Mouse (Mus musculus) embryo, embryonic 10 days (tissue): ENCODE measurements around the gene Ttc6.
A peak's percentile ranks its signal among the peaks of the same experiment; 100 is the strongest.

Source experiments
- DNase-seq: peaks from one replicate; pipeline ENCODE4 v3.0.0-alpha.2; 2015; ENCODE audit warnings: low spot score

Ttc6 gene

DNA sequence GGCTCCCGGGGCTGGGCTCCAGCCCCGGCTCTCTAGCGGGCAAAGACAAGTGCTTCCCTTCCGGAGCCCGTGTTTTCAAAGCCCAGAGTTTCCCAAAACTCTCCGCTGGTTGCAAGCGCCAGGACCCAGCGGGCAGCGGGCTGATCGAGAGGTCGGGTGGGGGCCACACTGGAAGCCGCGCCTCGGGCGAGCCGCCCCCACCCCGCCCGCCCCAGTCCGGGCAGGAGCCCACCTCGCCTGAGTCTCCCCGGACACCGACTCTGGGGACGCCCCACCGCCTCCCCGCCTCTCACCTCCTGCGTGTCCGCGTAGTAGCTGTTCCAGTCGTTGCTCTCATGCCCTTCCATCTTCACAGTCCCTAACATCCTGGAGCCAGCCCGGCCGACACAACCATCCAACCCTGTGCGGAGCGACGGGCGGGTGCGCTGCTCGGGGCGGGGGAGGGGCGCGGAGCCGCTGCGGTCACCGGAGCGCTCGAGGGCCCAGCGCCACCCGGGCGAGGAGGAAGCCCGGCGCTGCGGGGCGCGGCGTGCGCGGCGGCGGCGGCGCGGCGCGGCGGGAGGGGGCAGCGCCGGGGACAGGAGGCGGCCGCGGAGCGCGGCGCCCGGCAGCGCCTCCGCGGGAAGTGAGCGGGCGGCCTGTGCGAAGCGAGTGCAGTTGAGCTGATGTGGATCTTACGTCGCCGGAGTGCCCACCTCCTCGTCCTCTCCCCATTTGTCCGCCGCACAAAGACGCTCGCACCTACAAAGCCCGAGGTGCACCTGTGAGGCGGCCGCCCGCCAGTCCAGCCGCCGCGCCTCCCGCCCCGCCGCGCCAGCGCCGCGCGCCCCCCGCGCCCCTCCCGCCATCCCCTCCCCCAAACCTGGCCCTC is 18.3 kb upstream of the Ttc6 start:
- peak; percentile 72 for DNase-seq

DNA sequence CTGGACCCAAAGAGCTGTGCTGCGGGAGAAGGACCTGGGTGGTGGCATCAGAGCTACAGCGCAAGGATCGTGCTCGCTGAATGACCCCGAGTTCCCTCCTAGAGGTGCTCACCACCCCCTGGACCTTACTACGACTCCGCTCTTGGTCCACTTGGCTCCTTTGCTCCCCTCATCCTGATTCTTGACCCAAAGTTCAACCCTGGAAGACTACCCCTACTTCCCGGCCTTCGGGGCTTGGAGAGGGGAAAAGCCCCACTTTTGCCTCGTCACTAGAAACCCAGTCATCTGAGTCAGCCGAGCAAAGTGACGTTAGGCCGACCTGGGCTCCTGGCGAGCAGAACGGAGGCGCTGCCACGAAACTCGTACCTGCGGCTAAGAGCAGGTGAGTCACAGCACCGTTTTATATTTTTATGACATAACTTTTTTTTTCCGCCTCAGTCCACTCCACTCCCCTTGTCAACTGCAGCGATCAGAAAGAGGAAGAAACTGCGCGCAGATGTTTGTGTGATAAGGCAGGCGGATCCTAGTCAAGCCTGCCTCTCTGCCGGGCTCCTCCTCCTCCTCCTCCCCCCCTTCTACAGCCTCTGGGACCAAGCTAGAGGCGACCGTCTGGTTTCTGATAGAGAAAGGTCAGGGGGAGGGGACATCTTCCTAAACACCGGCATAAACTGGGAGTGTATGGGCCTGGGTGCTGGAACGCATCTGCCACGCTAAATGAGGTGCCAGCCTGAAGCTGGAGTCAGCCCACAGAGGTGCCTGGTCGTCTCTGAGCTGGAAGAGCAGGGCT is 17.3 kb upstream of the Ttc6 start, which contains the start of gene Foxa1:
Gene Foxa1, minus strand, starts transcription at position 502 of the 787 bp plus-strand sequence.
- DNase-seq: peak; percentile 27

DNA sequence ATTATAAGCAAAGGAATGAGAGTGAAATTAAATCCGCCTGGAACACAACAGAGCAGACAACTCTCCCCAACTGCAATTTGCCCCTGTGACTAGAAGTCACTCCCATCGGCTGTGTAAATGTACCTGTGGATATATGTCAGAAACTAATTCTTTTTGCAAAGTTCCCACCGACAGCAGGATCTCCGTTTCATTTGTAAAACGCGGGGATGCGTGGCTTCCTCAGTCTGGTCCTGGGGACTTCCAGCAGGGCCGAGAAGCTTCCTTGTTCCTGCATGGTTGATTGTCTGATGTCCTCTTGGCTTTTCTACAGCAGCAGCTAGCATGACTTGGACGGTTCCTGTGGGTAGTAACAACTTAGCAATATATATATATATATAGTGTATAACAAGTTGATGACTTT is 16.0 kb upstream of the Ttc6 start:
- peak; percentile 38 for DNase-seq

DNA sequence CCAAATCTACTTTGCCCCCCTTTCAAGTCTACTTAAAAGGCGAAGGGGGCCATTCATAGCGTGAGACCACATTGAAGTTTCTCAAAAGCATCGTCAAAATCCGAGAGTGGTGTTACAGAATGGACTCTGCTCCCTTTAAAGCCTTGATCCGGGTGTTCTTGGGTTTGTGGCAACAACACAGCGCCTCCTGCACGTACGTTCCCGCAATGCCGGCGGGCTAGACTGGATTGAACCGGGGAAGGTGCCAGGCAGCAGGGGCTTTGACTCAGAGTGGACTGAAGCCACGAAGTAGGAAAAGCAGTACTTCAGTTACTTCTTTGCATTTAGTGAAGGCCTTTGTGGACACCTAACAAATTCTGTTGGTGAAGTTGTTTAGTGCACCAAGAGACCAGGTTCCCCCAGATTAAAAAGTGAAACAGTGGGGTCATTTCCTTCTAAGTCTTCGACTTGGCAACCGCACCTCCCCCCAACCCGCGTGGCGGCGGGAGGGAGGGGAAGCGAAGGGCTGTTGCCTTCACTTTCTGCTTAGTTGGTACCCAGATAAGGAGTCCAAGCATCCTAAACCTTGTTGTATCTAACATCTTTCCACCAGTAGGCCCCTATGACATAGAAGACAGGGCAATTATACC is 15.4 kb upstream of the Ttc6 start:
- peak; percentile 75 for DNase-seq

DNA sequence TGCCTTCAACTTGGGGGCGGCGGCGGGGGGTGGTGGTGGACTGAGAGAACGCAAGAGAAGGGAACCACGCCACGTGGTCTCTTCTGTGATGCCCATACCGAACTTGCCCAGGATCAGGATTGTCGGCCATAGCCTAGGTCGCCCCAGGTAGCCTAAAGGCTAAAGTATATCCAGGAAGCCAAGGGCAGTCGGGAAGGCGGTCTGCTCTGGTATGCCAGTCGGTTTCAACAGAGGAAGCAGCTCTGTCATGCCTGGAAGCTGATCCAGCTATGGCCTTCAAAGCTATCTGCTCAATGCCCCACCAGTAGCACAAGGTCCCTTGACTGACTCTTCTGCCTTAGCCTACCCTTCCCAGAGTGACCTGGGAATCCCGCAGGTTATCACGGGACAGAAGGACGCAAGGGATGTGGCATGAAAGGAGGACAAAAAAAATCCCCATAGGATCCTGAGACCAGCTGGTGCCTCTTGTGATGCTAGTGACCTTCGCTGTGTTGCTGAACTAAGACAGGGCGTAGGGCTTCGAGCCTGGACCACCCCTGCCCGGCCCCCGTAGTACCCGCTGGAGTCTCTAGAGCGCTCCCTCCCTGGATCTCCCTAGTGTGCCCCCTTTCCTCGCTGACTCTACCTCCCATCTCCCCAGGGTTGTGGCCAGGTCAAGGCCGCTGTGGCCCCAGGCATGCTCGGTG is 14.8 kb upstream of the Ttc6 start:
- no peak for DNase-seq

DNA sequence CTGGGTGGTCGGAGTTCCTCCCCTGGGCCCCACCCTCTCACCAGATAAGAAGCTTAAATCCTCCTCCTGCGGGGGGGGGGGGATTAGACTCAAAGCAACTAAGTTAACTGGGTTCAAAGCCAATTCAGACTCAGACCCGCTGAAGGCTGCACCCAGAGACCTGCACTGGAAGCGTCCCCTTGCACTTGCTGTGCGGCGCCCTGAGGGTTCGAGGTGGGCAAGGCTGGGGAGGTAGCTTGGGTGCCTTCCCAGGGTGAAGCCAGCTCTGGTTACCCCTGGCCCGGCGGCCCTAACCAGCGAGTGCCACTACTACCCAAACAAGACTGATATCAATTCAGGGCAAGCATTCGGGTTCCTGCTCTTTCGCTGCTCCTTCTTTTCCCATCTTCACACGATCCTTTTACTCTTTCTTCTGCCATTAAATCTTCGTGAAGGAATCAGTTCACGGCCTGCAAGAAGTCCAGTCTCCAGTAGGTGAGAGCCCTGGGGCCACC is 14.2 kb upstream of the Ttc6 start:
- no peak for DNase-seq

DNA sequence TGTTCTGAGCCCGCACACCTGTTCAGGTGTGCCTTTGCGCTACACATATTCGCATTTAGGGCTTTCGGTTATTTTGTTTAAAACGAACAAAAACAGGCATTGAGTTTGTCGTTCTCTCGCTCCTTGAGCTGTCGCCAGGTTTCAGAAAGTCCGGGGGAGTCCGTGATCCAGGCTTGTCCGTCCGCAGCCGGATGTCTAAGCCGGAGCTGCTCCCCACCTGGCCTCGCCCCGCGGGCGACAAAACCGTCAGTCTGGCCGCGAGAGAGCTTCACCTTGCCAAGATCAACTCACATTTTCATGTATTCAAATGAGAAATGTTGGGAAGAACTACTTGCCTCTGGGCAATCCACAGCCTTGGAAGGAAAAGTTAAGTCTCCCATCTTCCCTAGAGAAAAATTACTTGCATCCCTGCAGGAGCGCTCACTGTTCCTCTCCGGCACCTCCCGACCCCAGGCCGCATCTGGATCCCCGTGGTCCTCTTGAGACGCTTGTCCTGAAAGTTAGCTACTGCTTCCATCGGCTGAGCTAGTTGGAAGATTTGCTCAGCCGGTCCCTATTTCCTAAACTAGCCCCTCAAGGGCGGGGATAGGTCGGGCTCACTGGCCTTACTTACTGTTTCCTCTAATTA is 13.6 kb upstream of the Ttc6 start:
- DNase-seq: no peak

DNA sequence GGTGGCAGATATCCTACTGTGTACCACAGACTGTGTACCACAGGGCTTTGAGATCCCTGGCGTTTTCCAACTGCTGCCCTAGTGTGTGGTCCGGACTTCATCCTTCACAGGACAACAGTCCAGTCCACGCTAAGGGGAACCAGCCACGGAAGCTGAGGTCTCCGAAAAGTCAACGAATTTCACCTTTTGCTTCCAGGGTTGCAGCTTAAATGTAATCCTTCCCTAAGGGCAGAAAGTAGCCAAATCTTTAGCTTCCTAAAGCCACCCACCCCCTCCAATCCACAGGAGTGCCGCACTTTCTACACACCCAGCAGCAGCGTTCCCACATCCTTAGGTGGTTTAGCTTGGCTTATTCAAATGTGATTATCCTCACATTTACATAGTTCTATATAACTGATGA is 13.0 kb upstream of the Ttc6 start:
- DNase-seq: no peak

DNA sequence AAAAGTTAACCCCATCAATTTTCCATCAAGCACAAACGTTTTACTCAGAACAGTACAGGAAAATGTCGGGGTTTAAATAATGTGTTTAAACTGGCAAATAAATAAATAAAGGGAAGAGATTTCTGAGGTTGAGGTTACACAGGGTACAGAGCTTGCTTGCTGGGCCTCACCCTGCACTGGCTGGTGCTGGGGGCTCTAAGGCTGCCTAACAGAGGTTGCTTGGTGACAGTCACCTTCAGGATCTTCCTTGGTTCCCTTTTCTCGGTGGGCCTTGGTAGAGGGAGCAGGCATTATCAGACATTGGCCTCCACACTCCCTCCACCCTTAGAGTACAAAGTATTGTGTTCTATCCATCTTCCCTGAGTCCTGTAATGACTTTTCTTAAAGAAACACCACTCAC is 11.6 kb upstream of the Ttc6 start:
- DNase-seq: no peak

DNA sequence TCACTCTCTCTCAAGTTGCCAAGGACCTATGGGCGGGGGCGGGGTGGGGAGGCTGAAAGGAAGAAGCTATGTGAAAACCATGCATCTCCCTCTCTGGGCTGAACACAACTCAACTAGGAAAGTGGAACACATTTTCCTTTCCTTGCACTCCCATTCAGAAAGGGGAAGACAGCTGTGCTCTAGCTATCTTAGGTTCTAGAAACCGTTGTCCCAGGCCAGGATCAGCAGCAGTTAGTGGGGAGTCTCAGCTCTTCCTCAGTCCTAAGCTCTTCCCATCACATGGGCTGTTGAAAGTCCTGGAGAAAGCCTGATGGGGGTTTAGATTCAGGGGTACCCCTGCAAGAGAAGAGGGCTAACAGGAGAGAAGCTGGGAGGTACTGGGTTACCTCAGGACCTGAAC is 9.8 kb upstream of the Ttc6 start:
- DNase-seq: no peak

DNA sequence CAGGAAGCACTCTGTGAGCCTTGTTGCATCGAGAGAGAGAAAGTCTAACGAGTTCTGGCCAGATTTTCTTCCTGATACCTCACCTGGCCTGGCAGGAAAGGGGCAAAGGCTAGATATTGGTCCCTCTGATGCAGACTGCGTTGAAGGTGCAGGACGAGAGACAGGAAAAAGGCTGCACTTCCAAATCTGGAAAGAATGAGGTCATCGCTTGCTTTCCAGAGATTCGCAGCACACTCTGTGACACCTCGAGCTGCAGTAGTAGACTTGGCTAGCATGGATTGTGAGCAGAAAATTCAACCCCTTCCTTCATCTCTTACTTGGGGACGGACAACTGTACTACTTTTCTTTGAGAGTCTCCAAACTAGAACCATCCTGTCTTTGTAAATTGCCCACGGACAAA is 7.9 kb downstream of the Ttc6 start:
- no peak for DNase-seq

DNA sequence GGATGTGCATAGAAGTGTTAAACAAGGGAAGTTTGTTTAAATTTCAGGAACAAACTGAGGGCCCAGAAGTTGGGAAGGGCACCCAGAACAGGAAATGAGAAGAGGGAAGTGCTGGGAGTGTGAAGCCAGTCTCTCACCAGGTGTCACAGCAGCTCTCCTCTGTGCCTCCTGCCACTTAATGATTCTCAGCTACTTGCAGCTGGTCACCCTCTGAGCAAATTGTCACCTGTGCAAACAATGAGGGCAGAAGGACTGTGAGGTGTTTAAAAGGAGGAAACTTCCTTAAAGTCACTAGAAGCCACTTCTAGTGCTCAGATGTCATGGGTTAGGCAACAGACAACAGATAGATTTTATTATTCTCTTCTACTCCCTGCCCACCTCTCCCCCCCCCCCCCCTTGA is 8.5 kb downstream of the Ttc6 start:
- DNase-seq: no peak

DNA sequence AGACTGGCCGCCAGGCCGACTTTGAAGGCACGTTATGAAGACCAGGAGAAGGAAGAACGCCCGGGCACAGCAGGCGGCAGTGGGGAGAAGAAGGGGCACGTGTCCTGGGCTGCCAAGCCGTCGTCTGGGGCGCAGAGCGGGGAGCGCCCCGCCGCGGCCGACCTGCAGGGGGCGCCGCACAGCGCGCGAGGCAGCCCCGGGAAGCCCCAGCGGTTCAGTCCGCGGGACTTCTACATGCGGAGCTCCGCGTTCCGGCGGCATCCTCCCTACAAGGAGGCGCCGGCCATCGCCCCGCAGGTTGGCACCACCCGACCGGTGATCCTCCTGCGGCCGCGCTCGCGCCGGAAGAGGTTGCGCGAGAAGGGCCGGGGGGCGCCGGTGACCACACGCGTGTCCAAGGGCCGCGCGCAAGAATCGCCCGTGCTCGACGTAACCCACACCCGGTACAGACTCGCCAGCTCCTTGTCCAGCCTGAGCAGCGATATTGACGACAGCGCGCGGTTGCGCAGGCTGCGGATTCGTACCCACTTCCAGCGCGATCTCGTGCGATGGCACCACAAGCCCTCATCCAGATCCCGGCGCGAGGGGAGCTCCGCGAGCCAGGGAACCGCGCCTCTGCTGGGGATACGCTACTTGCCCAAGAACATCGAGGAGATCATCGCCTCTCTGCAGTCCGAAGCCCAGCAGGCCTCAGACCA is 12.2 kb downstream of the Ttc6 start:
- peak; percentile 58 for DNase-seq

DNA sequence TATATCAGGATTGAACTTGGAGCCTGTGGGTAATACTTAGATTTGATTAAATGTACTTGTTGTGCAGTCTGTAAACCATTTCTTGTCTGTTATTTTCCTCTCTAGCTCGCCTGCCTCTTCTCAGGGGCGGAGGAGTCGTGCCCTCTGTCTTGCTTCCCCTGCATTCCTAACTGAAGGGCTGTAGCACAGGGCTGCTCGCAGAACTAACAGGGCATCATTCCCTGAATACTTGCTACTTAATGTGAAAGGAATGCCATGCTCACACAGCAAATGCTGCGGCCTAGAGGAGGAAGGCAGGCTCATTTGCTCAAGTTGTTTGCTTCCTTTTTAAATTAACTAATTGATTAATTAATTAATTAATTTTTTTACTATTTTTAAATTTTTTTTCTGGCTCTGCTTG is 43.7 kb downstream of the Ttc6 start:
- peak; percentile 43 for DNase-seq

DNA sequence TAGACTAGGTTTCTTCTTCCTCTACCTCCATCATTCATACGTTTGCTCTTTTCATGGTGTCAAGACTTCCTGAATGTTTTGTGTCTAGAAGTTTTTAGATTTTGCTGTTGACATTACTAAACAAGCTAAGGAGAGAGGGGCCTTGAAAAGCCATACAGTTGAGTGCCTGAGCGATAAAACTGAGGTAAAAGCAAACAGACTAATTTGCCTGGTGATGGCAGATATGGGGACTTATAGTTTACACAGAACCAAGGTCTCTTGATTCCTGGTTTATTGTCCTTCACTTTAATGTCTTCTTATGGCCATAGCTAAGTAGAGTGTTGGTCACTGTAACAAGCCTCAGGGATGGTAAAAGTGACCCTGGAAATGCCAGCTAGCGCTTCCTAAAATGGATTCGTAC is 51.2 kb downstream of the Ttc6 start:
- DNase-seq: no peak

DNA sequence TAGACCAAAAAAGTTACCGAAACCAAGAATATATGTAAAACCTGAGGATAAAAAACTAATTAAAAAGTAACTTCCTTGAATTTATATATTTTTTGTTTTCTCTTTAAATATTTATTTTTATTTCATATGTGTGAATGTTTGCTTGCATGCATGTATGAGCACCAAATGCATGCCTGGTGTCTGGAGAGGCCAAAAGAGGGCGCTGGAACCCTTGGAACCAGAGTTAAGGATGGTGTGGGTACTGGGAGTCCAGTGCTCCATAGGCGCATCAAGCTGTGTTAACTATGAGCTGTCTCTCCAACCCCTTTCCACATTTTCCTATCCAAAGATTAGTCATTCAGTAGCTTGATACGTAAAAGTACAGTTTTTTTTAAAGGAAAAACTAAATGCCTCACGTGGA is 58.1 kb downstream of the Ttc6 start:
- DNase-seq: peak; percentile 37

DNA sequence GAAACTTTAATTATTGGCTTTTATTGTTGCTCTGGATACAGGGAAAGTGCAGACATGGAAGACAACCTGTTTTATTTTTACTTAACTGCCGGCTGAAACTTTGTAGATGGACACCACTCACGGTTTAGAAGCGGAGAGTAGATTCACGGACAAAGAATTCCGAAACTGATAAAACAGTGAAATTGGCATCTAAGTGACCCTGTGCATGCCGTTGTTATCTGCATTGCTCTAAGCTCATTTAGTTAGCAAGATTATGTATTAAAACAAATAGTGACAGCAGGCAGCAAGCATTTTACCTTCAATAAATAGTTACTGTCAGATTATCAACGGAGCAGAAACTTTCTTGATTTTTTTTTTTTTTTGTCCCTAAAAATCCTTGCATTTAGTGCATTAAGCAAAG is 59.4 kb downstream of the Ttc6 start:
- DNase-seq: peak; percentile 8

DNA sequence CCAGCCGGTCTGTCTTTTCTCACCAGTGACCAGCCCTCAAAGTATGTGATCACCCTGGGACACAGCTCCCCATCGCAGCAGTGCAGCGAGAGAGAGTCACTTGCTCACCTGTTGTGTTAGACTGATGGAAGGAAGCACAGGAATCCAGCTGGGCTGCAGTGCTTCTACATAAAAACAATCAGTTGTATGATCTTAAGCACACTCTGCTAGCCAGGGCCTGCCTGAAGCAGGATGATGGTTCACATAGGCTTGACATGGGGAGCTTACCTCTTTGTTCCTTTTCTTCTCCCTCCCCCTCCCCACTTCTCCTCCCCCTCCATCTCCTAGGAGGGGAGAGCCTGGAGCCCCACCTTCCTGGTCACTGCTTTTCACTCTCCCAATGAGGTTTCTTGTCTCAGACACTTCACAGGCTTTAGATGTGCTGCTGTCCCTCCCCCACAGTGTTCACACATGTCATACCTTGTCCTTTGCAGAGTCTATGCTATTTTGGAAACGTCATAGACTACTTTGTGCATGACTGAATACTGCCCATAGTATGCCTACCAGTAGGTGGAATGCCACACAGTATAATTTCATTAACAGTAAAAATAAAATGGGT is 60.2 kb downstream of the Ttc6 start:
- DNase-seq: peak; percentile 4

DNA sequence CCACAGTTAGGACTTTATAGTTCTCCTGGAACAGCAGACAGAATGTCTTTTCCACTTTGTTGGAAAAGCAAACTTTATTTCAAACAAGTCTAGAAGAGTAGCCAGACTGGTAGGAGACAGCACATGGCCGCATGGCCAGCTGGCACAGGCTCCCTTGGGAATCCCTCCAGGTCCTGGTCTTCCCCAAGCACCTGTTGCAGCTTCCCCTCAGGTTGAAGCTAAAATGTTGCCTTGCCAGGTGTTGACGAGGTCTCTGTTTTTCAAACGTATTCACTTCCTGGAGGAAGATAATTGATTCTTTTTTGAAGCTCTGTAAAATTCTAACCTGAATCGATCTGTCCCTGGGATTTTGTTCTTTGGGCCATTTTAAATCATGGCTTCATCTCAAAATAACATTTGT is 86.1 kb downstream of the Ttc6 start:
- no peak for DNase-seq

DNA sequence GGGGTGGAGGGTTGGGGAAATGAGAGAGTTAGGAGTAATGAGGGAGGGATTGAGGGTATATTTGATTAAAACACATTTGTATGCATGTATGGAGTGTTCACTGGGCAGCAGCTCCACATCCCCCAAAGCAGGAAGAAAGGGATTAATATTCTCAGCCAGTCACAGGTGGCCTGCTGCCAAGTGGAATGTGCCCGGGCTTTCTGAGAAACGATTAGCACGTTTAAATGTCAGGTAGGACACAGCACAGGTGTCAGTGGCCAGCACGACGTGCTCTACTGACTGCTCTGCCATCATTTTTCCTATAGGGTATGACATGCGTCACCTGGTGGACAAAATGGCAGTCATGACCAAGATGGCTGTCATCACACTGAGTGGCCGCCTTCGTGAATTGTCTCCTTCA is 86.8 kb downstream of the Ttc6 start:
- no peak for DNase-seq
